Mouse (Mus musculus): ENCODE measurements around the gene Fbxl17.

- TF ChIP-seq POLR2A (IDR thresholded peaks at IDR 0.05; ENCODE audit: insufficient read length, low read depth) (no peak), MAX (IDR thresholded peaks at IDR 0.05; ENCODE audit: low read depth) (no peak), TCF12 (IDR thresholded peaks at IDR 0.05; ENCODE audit: insufficient read depth, poor library complexity, severe bottlenecking) (no peak), CEBPB (IDR thresholded peaks at IDR 0.05; ENCODE audit: insufficient read depth, poor library complexity, severe bottlenecking) (no peak), POLR2AphosphoS2 (IDR thresholded peaks at IDR 0.05; ENCODE audit: insufficient read length, low read depth) (no peak), TCF3 (IDR thresholded peaks at IDR 0.05; ENCODE audit: insufficient read length, low read depth) (no peak), MYOG (IDR thresholded peaks at IDR 0.05; ENCODE audit: control insufficient read depth in 1 of 3, insufficient read depth in 1 of 3, insufficient read length in 2 of 3, low read depth in 2 of 3) (no peak), E2F4 (IDR thresholded peaks at IDR 0.05; ENCODE audit: insufficient read depth) (no peak)
Observed at GRCm38 (mm10) chr17:63493274-63493673, 6.5 kb downstream of the Fbxl17 start.

All from myocyte (in vitro differentiated cells).